Mouse (Mus musculus) adrenal gland (tissue): ENCODE measurements at regions not wholly inside any gene's neighbourhood (a gene's known extent, or its start where the extent isn't known, plus 50 kb on each side); places are given as distances from the start of the nearest gene placed in this dataset.

Experiments used
- intact Hi-C: fragments of 180-260 bp; cut with DNase I; formaldehyde crosslinking; loops from one replicate; pipeline ENCODE4 v1.15.1; 2025
- microRNA-seq, 2 experiments: library from miRNA; unstranded; fragments of <30 nt; microRNA quantifications; one replicate each; pipeline ENCODE4; 2019

- intact Hi-C loops: loop anchor here (5.0 kb wide), 1 partner anchor 147 kb away; no protein-coding TSS in a partner anchor
These were observed 354.4 kb downstream of the Xylt1 start for GRCm38 (mm10) chr7:117734994-117735698.

GRCm38 (mm10) chr7:117729067-117729466, 348.3 kb downstream of the Xylt1 start:
- intact Hi-C loops: loop anchor here (10.0 kb wide), 1 partner anchor 56 kb away; no protein-coding TSS in a partner anchor

Small RNA genes in the stretch of these regions (microRNA-seq; reads per million reads assigned to microRNA genes)
- gene Gm24063: 0 reads per million in 2 experiments
